Mouse (Mus musculus): ENCODE results near the gene Camta1. TPM values are rescaled to one million over a fixed set of nuclear protein-coding genes. Genes with fewer than 3 reads are reported as not detected.

Gene Camta1
- polyA plus RNA-seq, 1 experiment = 26.3 TPM

GRCm38 (mm10) chr4:151407129-151407528 lies 454.5 kb downstream of the Camta1 start:
- H3K4me1 ChIP-seq (ENCODE audit: control insufficient read depth, insufficient read depth, low read length) = no peaks in the 10 kb centered on the region
- no peak overlapping the region for H3K4me3 ChIP-seq (ENCODE audit: insufficient read depth, low read length)
- no peak overlapping the region for H3K27ac ChIP-seq (ENCODE audit: insufficient read depth, low read depth, low read length)
- TF ChIP-seq POLR2A (IDR thresholded peaks at IDR 0.05; ENCODE audit: borderline replicate concordance, low read depth, low read length) (no peak), CTCF (IDR thresholded peaks at IDR 0.05; ENCODE audit: low read depth, low read length) (no peak)

GRCm38 (mm10) chr4:151404581-151405256 lies 457.0 kb downstream of the Camta1 start:
- H3K4me1 ChIP-seq (ENCODE audit: control insufficient read depth, insufficient read depth, low read length) = no peaks in the 10 kb centered on the region
- H3K4me3 ChIP-seq (ENCODE audit: insufficient read depth, low read length) = no peak overlapping the region
- H3K27ac ChIP-seq (ENCODE audit: insufficient read depth, low read depth, low read length) = no peak overlapping the region
- TF ChIP-seq CTCF (IDR thresholded peaks at IDR 0.05; ENCODE audit: low read depth, low read length) = no peak
- no peak for TF ChIP-seq POLR2A (IDR thresholded peaks at IDR 0.05; ENCODE audit: borderline replicate concordance, low read depth, low read length)

GRCm38 (mm10) chr4:151401685-151402397 lies 459.8 kb downstream of the Camta1 start:
- TF ChIP-seq CTCF (IDR thresholded peaks at IDR 0.05; ENCODE audit: low read depth, low read length) (no peak), POLR2A (IDR thresholded peaks at IDR 0.05; ENCODE audit: borderline replicate concordance, low read depth, low read length) (no peak)
- H3K27ac ChIP-seq (ENCODE audit: insufficient read depth, low read depth, low read length) = no peak overlapping the region
- no peaks in the 10 kb centered on the region for H3K4me1 ChIP-seq (ENCODE audit: control insufficient read depth, insufficient read depth, low read length)
- no peak overlapping the region for H3K4me3 ChIP-seq (ENCODE audit: insufficient read depth, low read length)

GRCm38 (mm10) chr4:151396536-151396935 lies 465.1 kb downstream of the Camta1 start:
- H3K4me1 ChIP-seq (ENCODE audit: control insufficient read depth, insufficient read depth, low read length) = no peaks in the 10 kb centered on the region
- no peak for TF ChIP-seq POLR2A (IDR thresholded peaks at IDR 0.05; ENCODE audit: borderline replicate concordance, low read depth, low read length)
- no peak for TF ChIP-seq CTCF (IDR thresholded peaks at IDR 0.05; ENCODE audit: low read depth, low read length)
- no peak overlapping the region for H3K27ac ChIP-seq (ENCODE audit: insufficient read depth, low read depth, low read length)
- H3K4me3 ChIP-seq (ENCODE audit: insufficient read depth, low read length) = no peak overlapping the region

- Histone ChIP-seq H3K4me3 (ENCODE audit: insufficient read depth, low read length) (no peak overlapping the region), H3K4me1 (ENCODE audit: control insufficient read depth, insufficient read depth, low read length) (no peaks in the 10 kb centered on the region), H3K27ac (ENCODE audit: insufficient read depth, low read depth, low read length) (no peak overlapping the region)
- no peak for TF ChIP-seq POLR2A (IDR thresholded peaks at IDR 0.05; ENCODE audit: borderline replicate concordance, low read depth, low read length)
- no peak for TF ChIP-seq CTCF (IDR thresholded peaks at IDR 0.05; ENCODE audit: low read depth, low read length)
These were observed 472.3 kb downstream of the Camta1 start for GRCm38 (mm10) chr4:151389345-151389744.

- Histone ChIP-seq H3K27ac (ENCODE audit: insufficient read depth, low read depth, low read length) (no peak overlapping the region), H3K4me3 (ENCODE audit: insufficient read depth, low read length) (no peak overlapping the region), H3K4me1 (ENCODE audit: control insufficient read depth, insufficient read depth, low read length) (no peaks in the 10 kb centered on the region)
- TF ChIP-seq POLR2A (IDR thresholded peaks at IDR 0.05; ENCODE audit: borderline replicate concordance, low read depth, low read length) (no peak), CTCF (IDR thresholded peaks at IDR 0.05; ENCODE audit: low read depth, low read length) (no peak)
These were observed 474.8 kb downstream of the Camta1 start for GRCm38 (mm10) chr4:151386701-151387451.

- Histone ChIP-seq H3K27ac (ENCODE audit: insufficient read depth, low read depth, low read length) (no peak overlapping the region), H3K4me3 (ENCODE audit: insufficient read depth, low read length) (no peak overlapping the region), H3K4me1 (ENCODE audit: control insufficient read depth, insufficient read depth, low read length) (no peaks in the 10 kb centered on the region)
- TF ChIP-seq POLR2A (IDR thresholded peaks at IDR 0.05; ENCODE audit: borderline replicate concordance, low read depth, low read length) (no peak), CTCF (IDR thresholded peaks at IDR 0.05; ENCODE audit: low read depth, low read length) (no peak)
These were observed 475.5 kb downstream of the Camta1 start for GRCm38 (mm10) chr4:151385985-151386700.

- H3K4me3 ChIP-seq (ENCODE audit: insufficient read depth, low read length) = no peak overlapping the region
- no peaks in the 10 kb centered on the region for H3K4me1 ChIP-seq (ENCODE audit: control insufficient read depth, insufficient read depth, low read length)
- no peak for TF ChIP-seq CTCF (IDR thresholded peaks at IDR 0.05; ENCODE audit: low read depth, low read length)
- no peak for TF ChIP-seq POLR2A (IDR thresholded peaks at IDR 0.05; ENCODE audit: borderline replicate concordance, low read depth, low read length)
- no peak overlapping the region for H3K27ac ChIP-seq (ENCODE audit: insufficient read depth, low read depth, low read length)
These were observed 483.9 kb downstream of the Camta1 start for GRCm38 (mm10) chr4:151377731-151378130.

- H3K4me3 ChIP-seq (ENCODE audit: insufficient read depth, low read length) = no peak overlapping the region
- H3K27ac ChIP-seq (ENCODE audit: insufficient read depth, low read depth, low read length) = no peak overlapping the region
- no peaks in the 10 kb centered on the region for H3K4me1 ChIP-seq (ENCODE audit: control insufficient read depth, insufficient read depth, low read length)
- TF ChIP-seq CTCF (IDR thresholded peaks at IDR 0.05; ENCODE audit: low read depth, low read length) (no peak), POLR2A (IDR thresholded peaks at IDR 0.05; ENCODE audit: borderline replicate concordance, low read depth, low read length) (no peak)
These were observed 485.4 kb downstream of the Camta1 start for GRCm38 (mm10) chr4:151376234-151376633.

All from bone marrow macrophage, adult 2 months (primary cell).